Mouse (Mus musculus) ES-E14 (cell line): ENCODE data around the gene Hist1h4b.

Experiments used
- CHD2 ChIP-seq: IDR thresholded peaks from 2 replicates; pipeline ENCODE4 v1.6.1; 2014; ENCODE audit warnings: mild to moderate bottlenecking, low read depth, low read length, inconsistent platforms
- HCFC1 ChIP-seq: IDR thresholded peaks from 2 replicates; pipeline ENCODE4 v1.6.1; 2012; ENCODE audit warnings: low read length, inconsistent platforms, borderline replicate concordance; ENCODE audit not compliant: insufficient read depth

GRCm38 (mm10) chr13:23761871-23762821 is 5.3 kb downstream of the Hist1h4b start, which contains the start of gene Hist1h3a:
- TF ChIP-seq CHD2 (peak; percentile 88), HCFC1 (peak; percentile 22; the same call in 1 of the 2 replicates)
